Mouse (Mus musculus) liver, postnatal 0 days (tissue): ENCODE measurements around the gene Muc5ac.

Source experiments
- CTCF ChIP-seq: sonication (generic); IDR thresholded peaks from 2 replicates; pipeline ENCODE4 v1.5.1; 2016; ENCODE audit warnings: antibody characterized with exemption, low read depth
- EP300 ChIP-seq: IDR thresholded peaks from 2 replicates; pipeline ENCODE4 v1.6.1; 2016; ENCODE audit warnings: antibody characterized with exemption, low read depth, mild to moderate bottlenecking

GRCm38 (mm10) chr7:141776199-141776598 is 12.6 kb upstream of the Muc5ac start:
- no peak for TF ChIP-seq CTCF
- no peak for TF ChIP-seq EP300
